Mouse (Mus musculus): ENCODE measurements around the gene Mrrf.

DNA sequence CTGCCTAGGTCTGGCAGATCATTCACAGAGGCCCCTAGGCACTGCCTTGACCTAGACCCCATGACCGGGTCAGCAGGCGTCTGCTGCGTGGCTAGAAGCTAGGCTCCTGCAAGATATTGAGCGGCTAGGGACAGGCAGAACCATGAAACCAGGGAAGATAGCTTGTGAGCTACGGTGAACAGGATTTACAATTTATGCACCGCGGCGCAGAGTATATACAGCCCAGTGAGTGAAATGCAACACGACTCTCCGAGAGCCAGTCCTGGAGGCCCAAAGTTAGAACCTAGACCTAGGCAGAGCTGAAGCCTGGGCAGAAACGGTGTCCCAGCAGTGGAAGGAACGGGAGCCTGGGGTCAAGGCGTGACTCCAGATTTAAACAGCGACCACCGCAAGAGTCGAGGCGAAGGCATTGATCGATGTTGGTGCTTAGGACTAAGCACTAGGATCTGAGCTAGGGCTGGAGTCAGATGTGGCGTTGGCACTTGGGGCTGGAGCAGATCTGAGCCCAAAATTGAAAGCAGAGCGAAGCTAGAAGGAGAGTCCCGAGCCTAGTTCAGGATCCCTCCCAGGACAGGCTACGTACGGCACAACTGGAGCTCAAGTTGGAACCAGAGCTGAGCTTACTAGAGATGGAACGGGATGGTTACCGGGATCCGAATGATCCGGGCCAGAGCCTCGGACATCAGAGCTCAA lies 34.2 kb upstream of the Mrrf start:
- TF ChIP-seq CTCF (conservative IDR thresholded peaks at IDR 0.05; ENCODE audit: insufficient read depth, insufficient read length, low read depth, low read length), result no peak
- no peak for TF ChIP-seq POLR2A (IDR thresholded peaks at IDR 0.05; ENCODE audit: low read depth, low read length)

Data from kidney, adult 2 months (tissue).